Mouse (Mus musculus) hindlimb bud, embryonic 11.5 days (tissue): Measurements from ENCODE around the gene Olfr672.
"Not testable (repeated sequence)": the region's sequence is repeated elsewhere in the genome, so short reads cannot be mapped to it uniquely, and the experiment has no call there.

Source experiments
- DNase-seq: peaks from one replicate; pipeline ENCODE4 v3.0.0-alpha.2; 2012; ENCODE audit warnings: low read depth, low spot score; ENCODE audit errors: extremely low spot score

The Olfr672 gene

DNA sequence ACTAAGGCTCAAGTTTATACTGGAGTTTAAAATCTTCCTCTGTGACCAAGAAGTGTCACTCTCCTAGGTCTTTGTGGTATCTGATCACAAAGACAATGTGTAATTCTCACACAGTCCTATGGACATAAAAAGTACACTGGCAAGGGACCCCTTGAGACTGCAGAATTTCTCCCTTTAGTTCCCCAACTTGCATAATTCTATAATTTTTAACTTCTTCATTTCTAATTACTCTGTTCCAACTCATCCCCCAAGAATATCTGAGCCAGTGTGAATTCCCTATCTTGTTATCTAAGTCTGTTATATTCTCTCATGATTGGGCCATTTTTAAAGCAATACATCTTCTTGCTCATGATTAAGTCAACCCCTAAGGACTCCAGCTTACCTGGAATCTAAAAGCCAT, at the start of gene Olfr672:
Gene Olfr672 (minus strand): TSS at position 101 of the 400 bp plus-strand sequence.
- no peak for DNase-seq

DNA sequence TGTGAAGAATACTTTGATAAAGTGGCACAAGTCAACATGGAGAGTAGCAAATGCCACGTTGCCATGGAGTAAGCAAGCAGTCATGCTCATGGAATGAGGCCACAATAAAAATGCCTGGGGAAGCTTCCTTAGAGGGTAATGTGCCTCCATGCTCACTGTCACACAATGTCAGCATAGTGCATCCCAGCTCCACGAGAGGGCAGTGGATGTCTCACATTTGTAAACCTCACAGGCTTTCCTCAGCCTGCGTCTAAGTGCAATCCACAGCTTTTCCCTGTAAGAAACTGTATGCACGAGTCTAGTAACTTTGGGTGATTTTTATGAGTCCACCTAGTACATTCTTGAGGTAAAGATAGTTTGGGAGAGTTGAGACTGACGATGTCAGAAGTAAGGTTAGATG, 32.0 kb upstream of the Olfr672 start:
- not testable (repeated sequence) for DNase-seq

DNA sequence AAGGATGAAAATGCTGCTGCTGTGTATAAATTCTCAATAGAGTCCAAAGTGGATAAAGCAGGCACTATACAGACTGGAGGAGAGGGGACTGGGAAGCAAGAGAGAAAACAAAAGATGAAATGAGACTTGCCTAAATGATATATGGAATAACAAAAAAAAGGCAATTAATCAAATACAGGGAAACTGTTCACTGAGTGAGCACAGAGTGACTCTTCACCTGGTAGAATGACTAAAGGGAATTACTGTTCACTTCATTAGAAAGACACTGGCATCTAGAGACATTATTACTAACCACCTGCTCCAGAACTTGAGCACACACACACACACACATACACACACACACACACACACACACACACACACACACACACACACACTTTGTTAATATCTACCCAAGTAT, 30.6 kb upstream of the Olfr672 start, which contains the start of gene Olfr676:
Gene Olfr676 (plus strand): TSS at position 301 of the 400 bp plus-strand sequence.
- no peak for DNase-seq

DNA sequence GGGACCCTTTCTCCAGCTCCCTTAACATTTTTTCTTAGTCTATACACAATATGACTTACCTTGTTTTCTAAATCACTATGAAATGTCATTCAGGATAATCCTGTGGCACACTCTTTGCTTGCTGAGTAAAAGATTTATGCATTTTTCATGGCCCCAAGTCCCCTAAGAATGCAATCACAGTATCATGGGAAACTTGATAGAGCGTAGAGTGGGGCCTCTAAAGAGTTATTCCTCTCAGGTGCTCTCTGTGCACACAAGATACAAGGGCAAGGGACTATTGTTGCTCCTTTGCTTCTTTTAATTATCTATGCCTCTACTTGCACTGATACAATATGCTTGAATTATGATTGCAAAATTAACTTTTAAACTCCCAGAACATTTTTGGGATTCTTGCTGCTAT, 26.5 kb upstream of the Olfr672 start, which contains the start of gene Olfr675:
Gene Olfr675 (minus strand): TSS at position 101 of the 400 bp plus-strand sequence.
- no peak for DNase-seq

DNA sequence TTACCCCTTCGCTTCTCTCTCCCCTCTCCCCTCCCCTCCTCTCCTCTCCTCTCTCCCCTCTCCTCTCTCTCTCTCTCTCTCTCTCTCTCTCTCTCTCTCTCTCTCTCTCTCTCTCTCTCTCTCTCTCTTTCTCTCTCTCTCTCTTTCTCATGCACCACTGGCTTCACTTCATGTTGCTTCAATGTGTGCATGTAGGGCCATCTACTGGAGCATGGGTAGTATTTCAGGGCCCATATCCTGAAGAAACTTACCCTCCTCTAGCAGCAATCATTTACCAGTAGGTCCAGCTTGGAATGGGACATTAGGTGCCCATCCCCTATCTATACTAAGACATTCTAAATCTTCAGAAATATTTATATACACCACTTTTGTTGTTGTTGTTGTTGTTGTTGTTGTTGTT, 20.7 kb upstream of the Olfr672 start:
- no peak for DNase-seq

DNA sequence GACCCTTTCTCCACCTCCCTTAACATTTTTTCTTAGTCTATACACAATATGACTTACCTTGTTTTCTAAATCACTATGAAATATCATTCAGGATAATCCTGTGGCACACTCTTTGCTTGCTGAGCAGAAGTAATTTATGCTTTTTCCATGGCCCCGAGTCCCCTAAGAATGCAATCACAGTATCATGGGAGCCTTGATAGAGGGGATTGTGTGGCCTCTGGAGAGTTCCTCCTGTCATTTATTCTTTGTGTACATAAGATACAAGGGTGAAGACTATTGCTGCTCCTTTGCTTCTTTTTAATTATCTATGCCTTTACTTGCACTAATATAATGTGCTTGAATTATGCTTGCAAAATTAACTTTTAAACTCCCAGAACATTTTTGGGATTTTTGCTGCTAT, 22.8 kb downstream of the Olfr672 start, which contains the start of gene Olfr671:
Gene Olfr671 (minus strand): TSS at position 101 of the 400 bp plus-strand sequence.
- no peak for DNase-seq

DNA sequence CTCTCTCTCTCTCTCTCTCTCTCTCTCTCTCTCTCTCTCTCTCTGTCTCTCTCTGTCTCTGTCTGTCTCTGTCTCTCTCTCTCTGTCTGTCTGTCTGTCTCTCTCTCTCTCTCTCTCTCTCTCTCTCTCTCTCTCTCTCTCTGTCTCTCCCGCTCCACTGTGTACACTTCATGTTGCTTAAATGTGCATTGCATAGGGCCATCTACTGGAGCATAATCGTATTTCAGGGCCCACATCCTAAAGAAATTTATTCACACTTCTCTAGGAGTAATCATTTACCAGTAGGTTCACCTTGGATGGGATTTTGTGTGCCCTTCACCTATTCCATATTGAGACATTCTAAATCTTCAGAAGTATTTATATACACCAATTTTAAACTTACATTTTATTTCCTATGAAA, 29.3 kb downstream of the Olfr672 start:
- DNase-seq: not testable (repeated sequence)

DNA sequence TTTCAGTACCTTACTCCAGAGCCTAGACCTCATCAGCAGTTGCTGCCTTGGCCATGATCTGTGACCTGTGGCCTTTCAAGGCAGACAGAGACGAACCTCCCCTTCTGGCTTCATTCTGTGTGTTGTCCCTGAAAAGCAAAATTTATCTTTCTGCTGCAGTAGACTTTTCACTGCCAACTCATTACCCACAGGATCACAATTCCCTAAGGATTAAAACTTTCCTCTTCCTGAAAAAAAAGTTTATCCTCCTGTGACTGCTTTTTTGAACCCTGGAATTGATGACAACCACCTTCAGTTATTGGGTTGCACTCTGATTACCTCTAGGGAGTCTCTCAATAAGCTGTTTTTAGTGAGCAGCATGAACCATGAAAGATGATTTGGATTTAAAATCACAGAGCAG, 39.3 kb downstream of the Olfr672 start, which contains the start of gene Olfr670:
Gene Olfr670 (minus strand): TSS at position 101 of the 400 bp plus-strand sequence.
- DNase-seq: no peak

DNA sequence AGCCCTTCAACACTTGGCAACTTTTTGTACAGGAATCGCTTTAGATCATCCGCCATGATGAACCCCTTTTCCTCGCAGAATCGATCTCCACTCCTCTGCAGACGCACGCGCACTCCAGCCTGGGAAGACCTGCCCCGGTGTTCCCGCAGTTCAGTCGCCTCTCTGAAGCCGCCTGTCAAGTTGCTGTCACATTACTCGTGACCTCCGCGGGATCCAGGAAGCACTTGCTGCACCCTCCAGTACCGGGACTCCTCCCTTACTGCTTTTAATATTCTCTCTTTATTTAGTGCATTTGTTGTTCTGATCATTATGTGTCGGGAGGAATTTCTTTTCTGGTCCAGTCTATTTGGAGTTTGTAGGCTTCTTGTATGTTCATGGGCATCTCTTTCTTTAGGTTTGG, 51.6 kb downstream of the Olfr672 start:
- DNase-seq: not testable (repeated sequence)
